Comparison of ENCODE assay signal across 8 mouse cellular contexts in the genomic region with DNA sequence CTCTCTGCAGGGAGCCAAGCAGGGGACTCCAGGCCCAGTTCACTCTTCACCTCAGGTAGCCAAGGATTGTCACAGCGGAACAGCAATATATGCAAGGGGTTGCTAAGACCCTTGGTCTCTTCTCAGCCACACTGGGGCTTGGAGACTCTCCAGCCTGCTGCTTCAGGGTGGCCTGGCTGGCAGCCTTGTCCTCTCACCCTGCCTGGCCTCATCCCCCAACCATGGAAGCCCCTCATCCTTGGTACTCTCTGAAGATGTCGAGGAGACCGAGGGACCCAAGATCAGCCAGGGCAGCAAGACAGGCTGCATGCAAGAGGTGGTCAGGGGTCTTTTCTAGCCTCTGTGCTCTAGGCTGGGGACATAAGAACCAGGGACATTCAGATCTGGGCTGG. TPM values are rescaled to one million over a fixed set of nuclear protein-coding genes. Genes with fewer than 3 reads are reported as not detected.
DNase-seq lines count a peak whose midpoint lies in the region; ATAC-seq and TF ChIP-seq lines count a peak whose summit lies in the region.

No protein-coding gene starts in this region.

- 48% methylated on average over 3 of the region's 3 CpGs for WGBS in embryonic facial prominence, embryonic 14.5 days
- 45% methylated on average over 3 of the region's 3 CpGs for WGBS in hindbrain, embryonic 14.5 days
- 21% methylated on average over 3 of the region's 3 CpGs for WGBS in midbrain, embryonic 16.5 days

- H3K4me1 ChIP-seq in embryonic facial prominence, embryonic 14.5 days (ENCODE audit: control insufficient read depth, insufficient read depth, low read length), result peaks cover 52% of the 10 kb centered on the region
- H3K4me1 ChIP-seq in hindbrain, embryonic 14.5 days (replicated peaks; ENCODE audit: control insufficient read depth, insufficient read depth, low read length), result peaks cover 13% of the 10 kb centered on the region
- H3K4me1 ChIP-seq in midbrain, embryonic 16.5 days (ENCODE audit: control insufficient read depth, insufficient read depth, low read length), result peaks cover 10% of the 10 kb centered on the region

- no peak for TF ChIP-seq CTCF in layer of hippocampus, adult 2 months (conservative IDR thresholded peaks at IDR 0.05)

- no peaks in the 10 kb centered on the region for H3K36me3 ChIP-seq in embryonic facial prominence, embryonic 14.5 days (ENCODE audit: control insufficient read depth, insufficient read depth, low read length)
- no peaks in the 10 kb centered on the region for H3K36me3 ChIP-seq in hindbrain, embryonic 14.5 days (replicated peaks; ENCODE audit: control insufficient read depth, insufficient read depth)
- no peaks in the 10 kb centered on the region for H3K36me3 ChIP-seq in midbrain, embryonic 16.5 days (ENCODE audit: control insufficient read depth, insufficient read depth, low read length)

- no peaks in the 10 kb centered on the region for H3K9me3 ChIP-seq in embryonic facial prominence, embryonic 14.5 days (ENCODE audit: control insufficient read depth, low read length)
- no peaks in the 10 kb centered on the region for H3K9me3 ChIP-seq in hindbrain, embryonic 14.5 days (ENCODE audit: control insufficient read depth, low read length)
- no peaks in the 10 kb centered on the region for H3K9me3 ChIP-seq in midbrain, embryonic 16.5 days (replicated peaks; ENCODE audit: control insufficient read depth, low read length, poor library complexity, severe bottlenecking)

- no peak for DNase-seq in layer of hippocampus, adult 2 months (ENCODE audit: low spot score in 2 of 2)
- no peak for DNase-seq in layer of hippocampus, adult 9-10 months (ENCODE audit: low spot score)
- no peak for DNase-seq in embryonic facial prominence, embryonic 14.5 days (ENCODE audit: low spot score)
- no peak for DNase-seq in hindbrain, embryonic 14.5 days (ENCODE audit: low spot score)
- no peak for DNase-seq in cerebellum, postnatal 10 days
- DNase-seq in adrenal gland, postnatal 4 days (ENCODE audit: low spot score in 2 of 2), result no peak

- H3K27me3 ChIP-seq in embryonic facial prominence, embryonic 14.5 days (replicated peaks; ENCODE audit: control insufficient read depth, insufficient read depth, low read length), result no peaks in the 10 kb centered on the region
- H3K27me3 ChIP-seq in hindbrain, embryonic 14.5 days (ENCODE audit: control insufficient read depth, insufficient read depth, low read length), result no peaks in the 10 kb centered on the region
- H3K27me3 ChIP-seq in midbrain, embryonic 16.5 days (ENCODE audit: control insufficient read depth, insufficient read depth, low read depth, low read length), result no peaks in the 10 kb centered on the region

- H3K4me2 ChIP-seq in embryonic facial prominence, embryonic 14.5 days (ENCODE audit: low read depth, low read length), result peak overlapping the region; percentile 47
- peak overlapping the region; percentile 36 for H3K4me2 ChIP-seq in hindbrain, embryonic 14.5 days (replicated peaks)
- H3K4me2 ChIP-seq in midbrain, embryonic 16.5 days (ENCODE audit: low read length), result peak overlapping the region; percentile 23

- H3K27ac ChIP-seq in layer of hippocampus, adult 2 months, result no peak overlapping the region
- peak overlapping the region; percentile 94 for H3K27ac ChIP-seq in embryonic facial prominence, embryonic 14.5 days (replicated peaks; ENCODE audit: low read depth, low read length)
- H3K27ac ChIP-seq in hindbrain, embryonic 14.5 days, result peak overlapping the region; percentile 38
- H3K27ac ChIP-seq in midbrain, embryonic 16.5 days (ENCODE audit: low read length), result no peak overlapping the region

- H3K9ac ChIP-seq in embryonic facial prominence, embryonic 14.5 days (ENCODE audit: low read depth, low read length), result peak overlapping the region; percentile 51
- peak overlapping the region; percentile 44; the same call in 1 of the 2 replicates for H3K9ac ChIP-seq in hindbrain, embryonic 14.5 days
- H3K9ac ChIP-seq in midbrain, embryonic 16.5 days (ENCODE audit: low read depth, low read length), result peak overlapping the region; percentile 23; the same call in 1 of the 2 replicates

- no peak for ATAC-seq in embryonic facial prominence, embryonic 14.5 days (ENCODE audit: low read depth)
- ATAC-seq in hindbrain, embryonic 14.5 days (ENCODE audit: low FRiP score), result no peak
- ATAC-seq in midbrain, embryonic 16.5 days, result peak; percentile 8; the same call in 1 of the 2 replicates
- no peak for ATAC-seq in frontal cortex, adult (ENCODE audit: low TSS enrichment)

- H3K4me3 ChIP-seq in layer of hippocampus, adult 2 months, result peak overlapping the region; percentile 30; the same call in 1 of the 2 replicates
- H3K4me3 ChIP-seq in embryonic facial prominence, embryonic 14.5 days (ENCODE audit: low read depth, low read length), result peak overlapping the region; percentile 8
- no peak overlapping the region for H3K4me3 ChIP-seq in hindbrain, embryonic 14.5 days (replicated peaks; ENCODE audit: low read length)
- H3K4me3 ChIP-seq in midbrain, embryonic 16.5 days (ENCODE audit: low read depth, low read length), result no peak overlapping the region

RNA-seq across cellular contexts. Expression of a gene that starts 7.7 kb away (rescaled TPM):
- total RNA-seq in layer of hippocampus, adult 2 months (2021), result 10 to 100 TPM; 19.6 to 23.2 TPM
- 405 and 419 TPM in 2 replicates for polyA plus RNA-seq in embryonic facial prominence, embryonic 14.5 days (2014; fragmentation: Nextera tagmentation; extraction: Ambion mirVana)
- polyA plus RNA-seq in hindbrain, embryonic 14.5 days (2014; fragmentation: Nextera tagmentation; extraction: Ambion mirVana), result 24.7 and 26.4 TPM in 2 replicates
- polyA plus RNA-seq in midbrain, embryonic 16.5 days (2015; fragmentation: Nextera tagmentation; extraction: Ambion mirVana), result 14.0 and 17.0 TPM in 2 replicates
- total RNA-seq in adrenal gland, postnatal 4 days (2021), result 100 to 1,000 TPM; 363 to 367 TPM

Comparison
In these comparisons a context has a peak if more than half of its experiments do, and no peak if none do; other contexts are left out.
1. H3K27ac ChIP-seq: peak in embryonic facial prominence, embryonic 14.5 days (single experiment) and hindbrain, embryonic 14.5 days (single experiment); none in layer of hippocampus, adult 2 months (single experiment) and midbrain, embryonic 16.5 days (single experiment).
2. H3K4me3 ChIP-seq: peak in layer of hippocampus, adult 2 months (single experiment) and embryonic facial prominence, embryonic 14.5 days (single experiment); none in hindbrain, embryonic 14.5 days (single experiment) and midbrain, embryonic 16.5 days (single experiment).
3. RNA of a gene that starts 7.7 kb away (polyA plus RNA-seq): 405 to 419 TPM in embryonic facial prominence, embryonic 14.5 days; 24.7 to 26.4 TPM in hindbrain, embryonic 14.5 days and 14.0 to 17.0 TPM in midbrain, embryonic 16.5 days; every median in the first group is over 10 times any median in the second.
4. Peak in every context shown above with its lines, with median percentiles within 50 percentile points of each other: H3K4me2 ChIP-seq and H3K9ac ChIP-seq.